Mouse (Mus musculus): ENCODE data around the gene Rhbdl1. TPM values are rescaled to one million over a fixed set of nuclear protein-coding genes. Genes with fewer than 3 reads are reported as not detected.
A peak's percentile ranks its signal among the peaks of the same experiment; 100 is the strongest.
"Not testable (repeated sequence)": the region's sequence is repeated elsewhere in the genome, so short reads cannot be mapped to it uniquely, and the experiment has no call there.

Rhbdl1 gene
- total and polyA plus RNA-seq, 3 experiments: 9.8 to 88.1 (median 47.1) TPM

DNA sequence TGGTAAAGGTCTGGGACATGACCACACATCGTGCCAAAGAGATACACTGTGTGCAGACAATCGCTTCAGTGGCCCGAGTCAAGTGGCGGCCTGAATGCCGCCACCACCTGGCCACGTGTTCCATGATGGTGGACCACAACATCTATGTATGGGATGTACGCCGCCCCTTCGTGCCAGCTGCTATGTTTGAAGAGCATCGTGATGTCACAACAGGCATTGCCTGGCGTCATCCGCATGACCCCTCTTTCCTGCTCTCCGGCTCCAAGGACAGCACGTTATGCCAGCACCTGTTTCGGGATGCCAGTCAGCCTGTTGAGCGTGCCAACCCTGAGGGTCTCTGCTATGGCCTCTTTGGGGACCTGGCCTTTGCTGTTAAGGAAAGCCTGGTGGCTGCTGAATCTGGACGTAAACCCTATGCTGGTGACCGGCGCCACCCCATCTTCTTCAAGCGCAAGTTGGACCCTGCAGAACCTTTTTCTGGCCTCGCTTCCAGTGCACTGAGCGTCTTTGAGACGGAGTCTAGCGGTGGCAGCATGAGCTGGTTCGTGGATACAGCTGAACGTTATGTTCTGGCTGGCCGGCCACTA is 11.0 kb downstream of the Rhbdl1 start:
- DNase-seq: no peak

DNA sequence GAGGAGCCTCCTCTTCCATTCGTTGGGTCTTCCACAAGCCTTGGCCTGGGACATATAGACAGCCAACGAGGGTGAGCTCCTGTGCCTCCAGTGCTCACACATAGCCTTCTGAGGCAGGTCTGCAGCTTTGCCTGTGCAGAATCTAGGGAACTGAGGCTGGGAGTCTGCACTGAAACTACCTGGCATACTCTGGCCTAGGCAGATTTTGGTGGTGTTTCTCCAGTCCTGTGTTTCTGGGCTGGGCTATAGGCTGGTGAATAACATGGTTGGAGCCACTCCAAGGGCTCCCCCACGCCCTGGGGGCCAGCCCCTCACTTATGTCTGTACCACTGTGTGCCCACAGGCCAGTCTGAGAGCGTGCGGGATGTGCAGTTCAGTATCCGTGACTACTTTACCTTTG is 11.8 kb downstream of the Rhbdl1 start:
- DNase-seq: no peak

DNA sequence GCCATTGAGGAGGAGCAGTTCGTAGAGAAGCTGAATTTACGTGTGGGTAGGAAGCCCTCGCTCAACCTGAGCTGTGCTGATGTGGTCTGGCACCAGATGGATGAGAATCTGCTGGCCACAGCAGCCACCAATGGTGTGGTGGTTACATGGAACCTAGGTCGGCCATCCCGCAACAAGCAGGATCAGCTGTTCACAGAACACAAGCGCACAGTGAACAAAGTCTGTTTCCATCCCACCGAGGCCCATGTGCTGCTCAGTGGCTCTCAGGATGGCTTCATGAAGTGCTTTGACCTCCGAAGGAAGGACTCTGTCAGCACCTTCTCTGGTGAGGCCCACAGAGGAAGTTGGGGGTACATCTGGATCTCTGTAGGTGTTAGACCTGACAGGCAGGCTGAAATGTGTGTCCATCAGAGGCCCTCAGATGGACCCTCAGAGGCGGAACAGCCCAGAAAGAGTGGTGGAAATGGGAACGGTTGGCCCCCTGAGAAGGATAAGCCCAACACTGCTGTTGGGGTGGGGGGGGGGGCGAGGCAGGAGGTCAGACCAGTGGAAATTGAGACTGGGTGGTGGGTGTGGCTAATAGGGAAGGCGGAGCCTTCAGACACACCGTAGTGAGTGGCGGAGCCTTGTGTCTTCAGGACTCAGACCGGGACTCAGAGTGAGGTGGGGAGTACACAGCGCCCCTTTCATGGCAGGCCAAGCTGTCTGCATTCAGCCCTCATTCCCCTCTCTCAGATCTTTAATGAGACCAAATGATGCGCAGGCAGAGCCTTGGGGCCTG is 12.5 kb downstream of the Rhbdl1 start:
- DNase-seq: no peak

DNA sequence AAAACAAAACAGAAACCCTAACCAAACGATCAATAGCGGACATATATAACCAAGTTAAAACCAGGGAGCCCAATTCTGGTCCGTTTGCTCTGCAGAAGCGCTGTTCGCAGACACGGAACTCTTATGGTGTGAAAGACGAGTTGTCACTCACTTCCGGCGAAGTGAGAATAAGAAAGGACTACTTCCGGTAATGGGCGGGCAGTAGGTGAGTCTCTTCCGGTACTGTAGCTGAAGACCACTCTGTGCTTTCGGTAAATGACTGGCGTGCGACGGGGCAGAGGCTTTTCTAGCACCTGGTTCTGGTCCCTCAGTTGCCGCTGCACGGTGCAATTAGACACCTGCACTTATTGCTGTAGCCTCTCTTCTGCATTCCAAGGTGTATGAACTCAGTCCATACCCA is 13.6 kb downstream of the Rhbdl1 start, which contains the start of gene Wdr24:
TSS of gene Wdr24 (plus strand) at position 176 of the 400 bp plus-strand sequence.
- peak; percentile 81 for DNase-seq

DNA sequence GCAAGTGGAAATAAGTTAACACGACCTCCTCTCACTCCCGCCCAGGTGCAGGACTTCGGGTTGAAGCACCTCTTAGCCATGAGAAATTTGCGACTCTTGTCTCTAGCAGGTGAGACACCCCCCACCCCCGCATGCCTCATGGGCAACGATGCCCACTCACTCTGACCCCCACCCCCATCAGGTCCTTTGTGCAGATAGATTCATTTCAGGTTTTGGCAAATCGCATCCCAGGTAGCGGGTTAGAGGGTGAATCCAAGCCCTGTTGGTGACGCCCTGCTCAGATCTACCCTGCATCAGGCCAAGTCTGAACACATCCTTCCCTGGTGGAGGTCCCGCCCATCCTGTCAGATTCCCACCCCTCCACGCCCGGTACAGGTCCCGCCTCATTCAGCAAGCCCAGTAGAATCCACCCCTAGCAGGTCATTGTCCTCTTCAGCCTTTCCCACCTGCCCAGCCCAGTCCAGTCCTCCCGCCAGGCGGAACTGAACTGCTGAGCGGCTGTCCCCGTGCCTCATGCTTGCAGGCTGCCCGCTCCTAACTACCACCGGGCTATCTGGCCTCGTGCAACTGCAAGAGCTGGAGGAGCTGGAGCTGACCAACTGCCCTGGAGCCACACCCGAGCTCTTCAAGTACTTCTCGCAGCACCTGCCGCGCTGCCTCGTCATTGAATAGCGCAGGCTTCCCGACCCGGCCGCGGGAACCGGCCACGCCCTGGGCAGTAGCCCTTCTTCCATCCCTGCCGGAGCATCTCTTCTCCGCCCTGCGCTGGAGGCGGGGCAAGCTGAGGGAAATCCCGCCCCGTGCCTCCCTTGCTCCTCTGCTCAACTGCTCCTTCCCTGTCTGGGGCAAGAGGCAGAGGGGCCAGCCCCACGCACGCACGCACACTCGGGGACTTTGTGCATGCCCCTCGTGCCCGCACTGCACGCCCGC is 18.0 kb downstream of the Rhbdl1 start:
- DNase-seq: peak; percentile 43

DNA sequence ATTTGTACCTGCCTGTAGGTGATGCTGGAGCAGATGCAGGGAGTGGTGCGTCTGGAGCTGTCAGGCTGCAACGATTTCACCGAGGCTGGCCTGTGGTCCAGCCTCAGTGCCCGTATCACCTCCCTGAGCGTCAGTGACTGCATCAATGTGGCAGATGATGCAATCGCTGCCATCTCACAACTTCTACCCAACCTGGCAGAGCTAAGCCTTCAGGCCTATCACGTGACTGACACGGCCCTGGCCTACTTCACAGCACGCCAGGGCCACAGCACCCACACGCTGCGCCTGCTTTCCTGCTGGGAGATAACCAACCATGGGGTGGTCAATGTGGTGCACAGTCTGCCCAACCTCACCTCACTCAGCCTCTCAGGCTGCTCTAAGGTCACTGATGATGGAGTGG is 19.4 kb downstream of the Rhbdl1 start:
- DNase-seq: peak; percentile 75

DNA sequence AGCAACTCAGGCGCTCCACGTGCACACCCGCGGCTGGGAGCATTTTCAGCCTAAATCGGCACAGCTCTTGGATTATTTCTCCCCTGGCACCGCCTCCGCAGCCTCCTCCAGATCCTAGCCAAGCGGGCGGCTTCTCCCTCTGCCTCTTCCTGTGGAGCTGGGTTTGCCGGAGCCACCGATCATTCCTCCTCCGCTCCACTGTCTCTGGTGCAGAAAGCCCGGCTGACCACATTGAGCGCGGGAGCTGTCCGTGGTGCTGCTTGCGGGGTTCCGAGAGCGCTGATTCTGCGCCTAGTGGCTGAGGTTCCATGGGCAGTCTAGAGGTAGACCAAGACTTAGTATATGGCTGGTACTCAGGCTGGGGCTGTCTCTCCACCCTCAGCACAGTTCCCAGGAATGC is 23.6 kb downstream of the Rhbdl1 start:
- DNase-seq: peak; percentile 90

DNA sequence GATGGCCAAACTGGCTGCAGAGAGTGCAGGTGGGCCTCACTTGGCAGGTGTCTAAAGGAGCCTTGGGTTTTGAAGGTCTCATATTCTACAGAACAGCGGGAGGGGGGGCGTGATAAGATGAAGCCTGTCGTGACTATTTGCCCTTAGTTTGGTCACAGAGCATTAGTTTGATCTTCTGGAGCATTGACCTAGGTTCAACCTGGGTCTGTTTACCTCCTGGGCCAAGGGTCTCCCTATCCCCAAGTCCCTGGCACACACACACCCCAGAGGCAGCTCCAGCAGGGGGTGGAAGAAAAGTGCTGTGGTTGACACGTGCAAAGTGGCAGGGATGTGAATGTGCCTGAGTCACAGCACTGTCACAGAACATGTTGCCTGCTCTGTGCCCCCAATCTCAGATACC is 26.2 kb downstream of the Rhbdl1 start:
- no peak for DNase-seq

DNA sequence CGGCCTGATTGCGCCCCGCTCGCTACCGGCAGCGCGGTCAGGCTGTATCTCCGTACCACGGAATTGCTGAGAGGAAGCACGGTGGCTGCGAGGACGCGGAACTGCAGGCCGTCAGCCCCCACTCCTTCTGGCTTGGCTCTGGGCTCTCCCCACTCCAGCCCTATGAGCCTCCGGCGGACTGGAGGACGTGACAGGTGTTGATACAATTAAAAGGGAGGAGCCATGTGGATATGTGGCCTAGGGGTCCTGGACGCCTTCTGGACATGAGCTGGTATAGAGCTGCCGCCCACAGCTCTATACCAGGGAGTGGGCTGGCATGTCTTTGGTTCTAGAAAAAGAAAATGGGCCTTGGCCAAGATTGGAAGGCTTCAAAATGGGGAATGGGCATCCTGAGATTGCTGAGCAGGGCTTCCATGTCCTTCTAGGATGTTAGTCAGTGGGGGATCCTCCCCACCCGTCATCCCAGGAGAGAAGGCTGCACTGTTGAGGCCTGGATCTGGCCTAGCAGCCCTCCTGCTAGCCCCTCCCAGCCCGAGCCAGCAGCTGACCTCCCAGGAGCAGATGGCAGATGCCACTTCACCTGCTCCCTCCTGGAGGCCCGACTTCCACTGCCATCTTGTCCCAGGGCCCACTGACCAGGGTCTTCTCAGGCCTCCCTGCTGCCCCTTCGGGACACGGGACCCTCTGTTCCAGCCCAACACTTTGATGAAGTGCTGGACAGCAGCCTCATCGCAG is 27.3 kb downstream of the Rhbdl1 start:
- DNase-seq: no peak

DNA sequence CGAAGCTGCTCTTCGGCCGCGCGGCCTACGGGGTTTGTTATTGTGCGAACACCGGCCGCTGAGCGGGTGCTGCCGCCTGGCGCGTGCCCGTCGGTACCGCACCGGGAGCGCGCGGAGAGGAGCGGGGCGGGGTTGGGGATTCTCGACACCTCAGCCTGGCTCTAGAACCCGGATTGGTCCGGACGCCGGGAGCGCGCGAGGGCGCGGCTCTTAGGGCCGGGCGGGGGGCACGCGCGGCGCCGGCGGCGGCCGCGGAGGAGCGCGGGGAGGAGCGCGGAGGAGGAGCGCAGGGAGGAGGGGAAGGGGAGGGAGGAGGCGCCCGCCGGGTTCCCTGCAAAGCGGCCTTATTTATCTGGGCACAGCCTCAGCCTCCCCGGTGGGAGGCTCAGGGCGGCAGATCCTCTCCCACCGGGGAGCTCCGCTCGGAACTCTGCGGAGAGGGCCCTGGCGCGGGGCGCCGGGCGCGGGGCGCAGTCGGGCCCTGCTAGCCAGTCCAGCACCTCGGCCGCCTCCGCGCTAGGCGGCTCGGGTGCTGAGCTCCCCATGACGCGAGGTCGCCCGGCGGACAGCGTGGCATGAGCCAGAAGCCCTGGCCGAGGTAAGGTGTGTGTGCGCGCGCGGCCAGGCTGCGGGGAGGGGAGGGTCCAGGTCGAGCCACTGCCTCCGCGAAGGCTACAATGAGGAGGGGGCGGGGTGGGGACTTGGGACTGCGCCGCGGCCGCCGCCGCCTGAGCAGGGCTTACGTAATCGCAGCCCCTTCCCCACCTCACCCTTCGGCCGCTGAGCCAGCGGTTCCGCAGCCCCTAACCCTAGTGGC is 28.1 kb downstream of the Rhbdl1 start, which contains the start of gene Fbxl16:
TSS of gene Fbxl16 (plus strand) at position 297 of the 817 bp plus-strand sequence.
- DNase-seq: peak; percentile 95

DNA sequence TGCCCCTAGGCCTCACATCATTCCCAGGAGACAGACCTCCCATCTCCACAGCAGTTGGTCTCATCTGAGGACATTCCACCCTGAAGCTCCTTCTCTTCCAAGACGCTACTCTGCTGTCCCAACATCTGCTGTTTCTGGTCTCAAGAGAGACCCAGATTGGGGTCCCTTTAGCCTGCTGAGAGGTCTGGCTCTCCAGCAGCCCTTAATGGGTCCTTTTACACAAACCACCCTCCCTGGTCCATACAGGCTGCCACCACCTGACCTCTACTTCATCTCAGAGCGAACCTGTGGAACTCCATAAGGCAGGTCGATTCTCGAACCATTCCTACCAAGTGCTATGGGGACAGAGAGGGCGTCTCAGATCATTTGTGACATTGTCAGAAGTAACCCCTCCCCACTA is 29.1 kb downstream of the Rhbdl1 start:
- DNase-seq: no peak

DNA sequence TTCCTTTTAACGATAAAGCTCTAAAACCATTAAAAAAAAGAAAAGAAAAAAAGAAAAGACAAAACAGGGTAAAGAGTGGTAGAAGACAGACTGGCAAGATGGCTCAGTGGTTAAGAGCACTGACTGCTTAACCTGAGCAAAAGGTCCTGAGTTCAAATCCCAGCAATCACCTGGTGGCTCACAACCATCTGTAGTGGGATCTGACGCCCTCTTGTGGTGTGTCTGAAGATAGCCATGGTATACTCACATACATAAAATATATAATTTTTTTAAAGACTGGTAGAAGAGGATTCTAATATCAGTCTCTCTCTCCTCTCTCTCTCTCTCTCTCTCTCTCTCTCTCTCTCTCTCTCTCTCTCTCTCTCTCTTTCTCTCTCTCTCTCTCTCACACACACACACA is 29.6 kb downstream of the Rhbdl1 start:
- not testable (repeated sequence) for DNase-seq

DNA sequence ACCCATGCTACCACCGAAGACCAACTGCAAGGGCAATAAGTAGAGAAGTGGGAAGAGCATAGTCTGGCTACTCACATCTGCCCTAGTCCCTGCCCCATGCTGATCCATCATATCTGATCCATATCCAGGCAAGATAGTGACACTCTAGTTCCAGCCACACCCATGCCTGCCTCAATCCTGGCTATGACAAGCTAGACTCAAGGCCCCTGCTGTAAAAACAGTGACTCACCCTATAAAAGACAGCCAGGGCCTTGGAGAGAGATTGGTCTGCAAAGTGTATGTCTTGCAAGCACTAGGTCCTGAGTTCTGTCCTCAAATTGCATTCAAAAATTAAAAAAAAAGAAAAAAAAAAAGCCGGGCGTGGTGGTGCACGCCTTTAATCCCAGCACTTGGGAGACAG is 30.6 kb downstream of the Rhbdl1 start:
- peak; percentile 81 for DNase-seq

DNA sequence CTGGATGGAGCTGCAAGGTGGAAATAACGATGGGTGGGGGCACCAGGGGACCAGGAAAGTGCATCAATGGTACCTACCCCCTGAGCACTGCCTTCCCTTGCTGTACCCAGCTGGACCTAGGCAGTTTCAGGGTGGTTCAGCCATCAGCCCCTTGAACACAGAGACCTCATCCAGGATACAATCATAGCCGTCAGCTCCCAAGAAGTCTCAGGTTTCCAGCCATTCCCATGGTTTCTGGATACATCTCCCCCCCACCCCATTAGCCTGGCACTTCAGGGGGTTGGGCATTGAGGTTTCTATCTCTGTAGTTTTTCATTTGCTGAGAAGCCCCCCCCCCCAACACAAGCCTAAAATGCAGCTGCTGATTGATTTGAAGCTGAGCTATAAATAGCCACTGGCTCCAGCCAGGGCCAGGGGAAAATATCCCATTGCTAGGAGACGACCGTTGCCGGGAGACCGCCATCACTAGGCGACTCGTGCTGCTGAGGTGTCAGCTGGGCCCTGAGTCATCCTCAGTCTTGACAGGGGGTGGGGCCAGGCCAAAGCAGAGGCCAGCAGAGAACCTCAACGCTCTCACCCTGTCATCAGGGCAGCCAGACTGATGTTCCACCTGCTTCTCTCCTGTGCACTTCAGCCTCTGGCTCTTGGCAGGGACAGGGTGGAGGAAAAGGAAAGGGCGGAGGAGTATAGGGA is 34.1 kb downstream of the Rhbdl1 start:
- peak; percentile 91 for DNase-seq

DNA sequence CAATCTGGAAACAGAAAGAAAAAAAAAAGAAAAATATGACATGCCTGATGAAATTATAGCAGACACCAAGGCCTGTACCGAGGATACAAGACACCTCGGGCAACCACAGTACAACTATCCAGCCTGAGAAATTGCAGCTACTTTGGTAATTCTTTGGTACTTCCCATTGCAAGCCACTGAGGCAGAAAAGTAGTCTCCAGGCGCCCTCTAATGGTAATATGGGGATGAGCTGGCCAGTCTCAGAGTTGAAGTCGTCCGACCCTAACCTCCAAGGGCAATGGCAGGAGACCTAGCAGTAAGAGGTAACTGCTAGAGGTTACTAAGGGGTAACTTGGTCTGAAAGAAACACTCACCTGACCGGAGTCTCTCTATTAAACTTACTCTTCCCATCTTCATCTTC is 36.1 kb downstream of the Rhbdl1 start:
- DNase-seq: peak; percentile 68

DNA sequence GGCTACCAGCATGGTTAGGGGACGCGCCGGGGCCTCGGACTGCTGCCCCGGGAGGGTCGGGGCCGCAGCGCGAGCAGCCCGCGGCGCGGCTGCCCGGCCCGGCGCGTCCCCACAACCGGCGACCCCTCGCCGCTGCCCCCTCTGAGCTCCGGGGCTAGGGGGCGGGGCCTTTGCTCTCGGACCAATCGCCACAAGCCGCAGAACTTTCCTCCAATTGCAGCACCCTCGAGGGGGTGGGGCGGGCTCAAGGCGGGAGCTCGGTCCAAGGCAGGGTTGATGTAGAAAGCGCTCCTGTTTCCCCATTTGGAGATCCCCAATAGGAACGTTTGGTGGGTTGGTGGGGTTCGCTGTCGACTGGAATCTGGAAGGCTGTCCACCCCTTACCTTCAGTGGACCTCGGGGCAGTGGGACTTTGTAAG is 40.1 kb downstream of the Rhbdl1 start, which contains the start of gene Metrn:
TSS of gene Metrn (minus strand) at position 186 of the 419 bp plus-strand sequence.
- peak; percentile 95 for DNase-seq

DNA sequence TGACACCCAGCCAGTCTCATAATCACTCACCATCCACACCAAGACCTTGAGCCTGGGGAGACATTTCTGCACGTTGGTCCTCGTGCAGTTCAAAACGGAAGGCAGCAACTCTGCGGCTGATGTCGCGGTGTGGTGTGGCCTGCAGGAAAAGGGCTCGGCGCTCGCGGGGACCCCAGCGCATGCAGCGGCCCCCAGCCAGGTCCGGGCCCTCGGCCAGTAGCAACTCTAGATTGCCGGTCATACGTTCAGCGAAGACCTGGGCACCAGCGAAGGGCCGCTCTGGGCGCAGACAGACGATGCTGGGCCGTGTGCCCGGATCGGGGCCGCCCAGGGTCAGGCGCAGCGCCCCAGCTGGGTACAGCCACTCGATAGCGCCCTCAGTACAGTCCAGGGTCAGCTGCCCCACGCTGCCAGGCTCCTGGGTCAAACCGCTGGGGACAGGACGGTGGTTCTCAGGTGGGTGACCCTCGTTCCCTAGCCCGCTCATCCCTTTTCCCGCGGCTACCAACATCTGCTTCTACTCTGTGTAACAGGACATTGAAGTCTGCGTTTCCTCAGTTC is 40.8 kb downstream of the Rhbdl1 start:
- peak; percentile 69 for DNase-seq

DNA sequence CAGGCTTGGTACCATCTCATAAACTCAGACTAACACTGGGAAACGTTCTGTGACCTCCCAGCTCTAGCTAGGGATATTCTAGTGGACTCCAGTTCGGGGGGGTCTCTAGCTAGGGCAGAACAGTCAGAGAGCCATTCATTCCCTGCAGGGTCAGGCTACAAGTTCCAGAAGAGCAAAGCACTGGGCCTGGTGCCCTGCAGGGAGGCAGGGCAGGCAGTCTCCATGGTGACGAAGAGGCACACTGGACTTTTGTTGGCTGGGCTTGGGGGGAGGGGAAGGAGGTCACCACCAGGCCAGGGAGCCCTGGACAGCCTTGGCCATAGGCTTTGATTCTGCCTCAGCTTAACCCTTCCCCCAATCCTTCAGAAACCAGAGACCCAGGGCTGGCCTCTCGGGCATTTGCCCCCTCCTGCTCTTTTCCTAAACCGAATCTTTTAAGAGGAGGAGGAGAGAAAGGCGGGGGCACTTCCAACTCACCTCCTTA is 41.4 kb downstream of the Rhbdl1 start, which contains the start of gene AC134908.4:
TSS of gene AC134908.4 (minus strand) at position 51 of the 484 bp plus-strand sequence.
- peak; percentile 49 for DNase-seq

DNA sequence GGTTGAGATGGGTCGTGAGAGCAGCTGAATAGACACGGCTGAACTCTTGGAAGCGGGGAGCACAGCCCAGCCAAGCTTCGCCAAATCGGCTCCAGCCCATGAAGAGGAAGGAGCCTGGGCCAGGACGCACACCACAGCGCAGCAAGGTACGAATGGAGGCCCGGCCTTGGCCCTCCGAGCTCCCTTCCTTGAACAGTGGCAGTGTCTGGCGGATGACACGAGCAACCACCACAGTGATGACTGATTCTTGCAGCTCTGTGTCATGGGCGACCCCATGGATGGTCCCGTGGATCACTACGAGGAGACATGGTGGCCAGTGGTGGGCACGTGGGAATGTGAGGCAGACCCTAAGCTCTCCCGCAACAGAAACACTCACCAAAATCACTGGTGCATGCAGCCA is 42.1 kb downstream of the Rhbdl1 start:
- DNase-seq: no peak
